Mouse (Mus musculus): ENCODE measurements at regions not wholly inside any gene's neighbourhood (a gene's known extent, or its start where the extent isn't known, plus 50 kb on each side); places are given as distances from the start of the nearest gene placed in this dataset.
A peak's percentile ranks its signal among the peaks of the same experiment; 100 is the strongest.

DNA sequence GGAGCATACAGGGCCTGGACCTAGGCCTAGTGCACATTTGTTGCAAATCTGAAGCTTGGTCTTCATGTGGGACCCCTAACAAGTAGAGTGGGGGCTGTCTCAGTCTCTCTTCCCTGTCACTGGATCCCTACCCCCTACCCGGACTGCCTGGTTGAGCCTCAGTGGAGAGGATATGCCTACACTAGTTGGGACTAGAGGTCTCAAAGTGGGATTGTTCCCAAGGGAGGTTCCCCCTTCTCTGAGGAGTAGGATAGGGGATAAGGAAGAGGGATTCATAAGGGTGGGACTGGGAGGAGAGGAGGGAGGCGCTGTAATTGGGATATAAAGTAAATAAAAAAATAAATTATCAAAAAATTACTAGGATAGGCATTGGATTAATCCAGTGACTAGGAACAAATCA is 464.0 kb upstream of the Map3k7 start:
- H3K4me3 ChIP-seq = no peak overlapping the region
- DNase-seq = no peak
- intact Hi-C loops (cut with DNase I) = no loop called here
- no peak overlapping the region for H3K27ac ChIP-seq
- no peak for TF ChIP-seq CTCF (IDR thresholded peaks at IDR 0.05)

DNA sequence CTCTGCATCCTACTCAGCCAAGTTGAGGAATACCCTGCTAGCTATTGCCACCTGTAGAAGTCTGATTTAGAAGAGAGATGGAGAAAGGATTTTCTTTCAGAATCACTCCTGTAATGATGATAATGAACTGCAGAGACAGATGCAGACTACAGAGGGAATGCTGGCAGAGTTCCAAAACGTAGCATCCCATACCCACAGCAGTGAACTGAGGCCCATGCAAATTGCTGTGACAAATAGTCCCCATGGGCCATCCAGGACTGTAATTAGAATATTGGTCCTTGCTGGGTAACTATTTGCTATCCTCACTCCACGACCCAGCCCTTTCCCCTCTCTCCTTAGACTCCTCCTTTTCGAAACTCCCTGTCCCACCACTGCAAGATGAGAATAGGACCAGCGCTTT is 463.5 kb upstream of the Map3k7 start:
- TF ChIP-seq CTCF (IDR thresholded peaks at IDR 0.05) = no peak
- Histone ChIP-seq H3K27ac (no peak overlapping the region), H3K4me3 (no peak overlapping the region)
- DNase-seq = no peak
- intact Hi-C loops (cut with DNase I) = no loop called here

DNA sequence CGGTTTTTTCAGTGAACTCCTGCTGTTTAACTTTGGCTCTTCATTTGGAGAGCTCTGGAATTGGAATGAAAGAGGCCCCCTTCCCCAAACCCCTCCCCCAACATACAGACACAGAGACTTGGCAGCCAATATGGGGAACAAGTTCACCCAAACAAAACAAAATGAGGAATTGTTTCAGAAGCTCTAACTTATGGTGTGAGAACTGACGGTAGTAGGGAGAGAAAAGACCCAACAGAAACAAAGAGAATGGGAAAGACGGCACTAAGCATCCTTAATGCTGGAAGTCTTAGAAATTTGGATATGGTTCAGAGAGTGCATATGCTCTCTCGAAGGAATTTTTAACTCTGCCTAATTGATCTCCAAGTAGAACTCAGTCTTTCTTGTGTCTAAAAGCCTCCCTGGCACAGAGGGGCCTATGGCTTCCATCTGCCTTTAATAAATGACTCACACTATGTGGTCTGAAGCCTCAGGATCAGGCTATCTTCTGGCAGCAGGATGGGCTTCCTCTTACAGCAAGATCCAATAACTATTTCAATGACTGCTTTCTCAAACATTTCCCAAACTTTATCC is 438.2 kb upstream of the Map3k7 start:
- DNase-seq = no peak
- Histone ChIP-seq H3K27ac (no peak overlapping the region), H3K4me3 (no peak overlapping the region)
- intact Hi-C loops (cut with DNase I) = no loop called here
- TF ChIP-seq CTCF (IDR thresholded peaks at IDR 0.05) = no peak

DNA sequence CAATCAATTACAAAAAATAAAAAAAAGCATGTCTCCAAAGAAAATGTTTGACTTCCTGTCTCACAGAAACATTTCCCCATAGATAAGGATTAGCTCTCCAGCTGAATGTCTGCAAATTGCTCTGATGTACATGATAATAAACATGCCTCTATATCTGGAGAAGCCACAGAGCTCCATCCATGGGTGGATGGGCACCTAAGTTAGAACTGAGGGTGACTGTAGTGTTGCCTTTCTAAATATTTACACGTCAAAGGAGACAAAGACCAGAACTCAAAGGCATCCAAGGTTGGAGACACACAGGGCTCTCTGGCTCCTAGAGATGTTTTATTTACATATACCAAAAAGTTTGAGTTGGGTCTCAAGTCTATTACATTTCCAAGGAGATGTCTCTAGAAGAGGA is 427.1 kb upstream of the Map3k7 start:
- TF ChIP-seq CTCF (IDR thresholded peaks at IDR 0.05) = no peak
- Histone ChIP-seq H3K27ac (no peak overlapping the region), H3K4me3 (no peak overlapping the region)
- DNase-seq = no peak
- intact Hi-C loops (cut with DNase I) = no loop called here

DNA sequence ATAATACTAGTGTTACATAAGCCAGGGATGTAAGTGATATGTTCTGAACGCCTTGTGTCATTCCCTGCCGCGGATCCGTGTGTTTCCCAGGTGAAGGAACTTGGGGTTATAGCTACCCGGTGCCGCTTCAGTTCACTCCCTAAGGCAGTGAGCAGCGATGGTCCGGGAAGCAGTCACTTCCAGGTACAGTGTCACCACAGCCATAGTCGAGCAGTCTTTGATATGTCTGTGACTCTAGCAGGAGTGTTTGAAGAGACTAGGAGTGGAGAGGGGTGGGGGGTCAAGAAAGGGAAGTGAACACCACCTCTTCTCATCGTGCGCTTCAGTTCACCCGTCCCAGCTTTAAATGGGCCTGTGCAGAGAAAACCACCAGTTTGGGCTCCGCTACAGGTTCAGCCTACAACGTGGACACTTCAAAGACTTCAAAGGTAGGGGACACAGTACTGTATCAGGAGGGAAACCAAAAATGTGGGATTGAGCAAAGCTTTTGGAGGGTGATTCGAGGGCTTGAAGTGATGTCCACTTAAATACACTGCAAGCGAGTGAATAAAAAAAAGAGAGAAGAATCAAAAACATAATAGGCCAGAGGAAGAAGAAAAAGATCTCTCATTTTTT is 410.0 kb upstream of the Map3k7 start:
- no peak for TF ChIP-seq CTCF (IDR thresholded peaks at IDR 0.05)
- Histone ChIP-seq H3K4me3 (no peak overlapping the region), H3K27ac (no peak overlapping the region)
- no peak for DNase-seq
- intact Hi-C loops (cut with DNase I) = no loop called here

DNA sequence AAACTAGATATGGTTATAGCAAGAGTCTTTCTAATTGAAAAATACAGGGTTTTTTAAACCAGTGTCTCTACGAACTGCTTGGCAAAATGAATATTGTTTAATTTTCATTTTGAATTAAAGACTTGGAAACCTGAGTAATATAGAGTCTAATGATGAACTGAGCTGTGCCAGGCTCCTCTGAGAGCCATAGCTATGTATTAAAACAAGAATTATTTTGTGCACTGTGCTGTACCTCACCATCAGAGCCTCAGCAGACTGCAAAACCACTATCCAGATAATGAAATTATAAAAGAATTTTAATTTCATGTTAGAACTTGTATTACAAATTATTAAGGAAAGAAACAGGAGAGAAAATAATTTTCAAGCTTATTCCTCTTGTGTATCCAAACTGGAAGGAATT is 408.8 kb upstream of the Map3k7 start:
- no peak for TF ChIP-seq CTCF (IDR thresholded peaks at IDR 0.05)
- no peak for DNase-seq
- intact Hi-C loops (cut with DNase I) = no loop called here
- Histone ChIP-seq H3K27ac (no peak overlapping the region), H3K4me3 (no peak overlapping the region)

DNA sequence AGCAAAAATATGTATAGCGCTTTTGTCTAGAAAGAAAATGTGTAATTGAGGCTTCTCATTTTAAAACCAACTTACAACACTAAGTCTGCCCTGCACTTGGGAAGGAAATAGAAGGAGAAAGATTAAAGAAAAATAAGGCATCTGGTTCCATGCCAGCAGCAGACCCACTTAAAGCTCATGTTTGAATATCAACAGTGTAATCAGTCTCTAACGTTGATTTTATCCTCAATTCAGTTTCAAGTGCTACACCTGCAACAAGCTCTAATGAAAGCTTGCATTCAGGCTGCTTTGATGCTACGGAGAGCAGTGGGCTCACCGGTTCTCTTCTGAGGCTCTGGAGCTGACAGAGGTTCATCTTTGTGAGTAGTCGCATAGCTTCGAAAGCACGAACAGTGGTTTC is 406.6 kb upstream of the Map3k7 start:
- no peak for DNase-seq
- Histone ChIP-seq H3K4me3 (no peak overlapping the region), H3K27ac (no peak overlapping the region)
- no peak for TF ChIP-seq CTCF (IDR thresholded peaks at IDR 0.05)
- intact Hi-C loops (cut with DNase I) = no loop called here

DNA sequence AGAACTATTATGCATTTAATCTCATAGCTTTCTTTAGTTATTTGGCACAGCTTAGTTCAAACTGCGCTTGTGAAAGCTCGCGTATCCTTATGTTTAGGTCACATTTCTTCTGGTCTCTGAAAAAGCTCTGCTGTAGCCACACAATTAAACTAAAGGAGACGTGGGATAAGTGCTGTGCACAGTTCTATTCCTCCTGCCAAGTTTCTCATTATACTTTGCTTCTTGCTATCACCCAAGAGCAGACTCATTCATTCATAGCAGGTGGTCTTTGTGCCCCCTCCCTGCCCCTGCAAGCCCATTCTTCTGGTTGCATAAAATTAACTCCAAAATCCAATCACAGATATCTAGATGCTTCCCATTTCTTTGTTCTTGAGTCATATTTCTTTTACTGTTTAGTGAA is 403.6 kb upstream of the Map3k7 start:
- no peak for TF ChIP-seq CTCF (IDR thresholded peaks at IDR 0.05)
- no peak for DNase-seq
- intact Hi-C loops (cut with DNase I) = loop anchor here (10.0 kb wide), 1 partner anchor 374 kb away; no protein-coding TSS in a partner anchor
- H3K27ac ChIP-seq = no peak overlapping the region
- no peak overlapping the region for H3K4me3 ChIP-seq

DNA sequence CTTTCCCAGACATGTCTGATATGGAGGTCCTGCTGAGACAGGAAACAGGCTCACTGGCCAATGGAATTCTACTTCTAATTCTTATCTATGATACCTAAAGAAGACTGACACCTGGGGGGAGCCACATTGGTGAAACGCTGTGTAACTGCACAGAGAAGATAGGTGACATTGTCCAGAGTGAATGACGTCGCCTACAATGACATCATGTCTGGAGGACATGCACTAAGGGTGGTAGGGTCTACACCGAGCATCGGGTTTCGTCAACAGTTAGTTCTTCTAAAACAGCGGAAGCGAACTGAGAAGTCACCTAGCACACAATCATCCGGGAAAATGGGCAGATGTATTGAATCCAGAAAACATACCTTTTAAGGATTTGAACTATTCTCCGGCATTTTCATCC is 402.7 kb upstream of the Map3k7 start:
- no peak for DNase-seq
- Histone ChIP-seq H3K4me3 (no peak overlapping the region), H3K27ac (no peak overlapping the region)
- no peak for TF ChIP-seq CTCF (IDR thresholded peaks at IDR 0.05)
- intact Hi-C loops (cut with DNase I) = loop anchor here (10.0 kb wide), 1 partner anchor 374 kb away; no protein-coding TSS in a partner anchor

DNA sequence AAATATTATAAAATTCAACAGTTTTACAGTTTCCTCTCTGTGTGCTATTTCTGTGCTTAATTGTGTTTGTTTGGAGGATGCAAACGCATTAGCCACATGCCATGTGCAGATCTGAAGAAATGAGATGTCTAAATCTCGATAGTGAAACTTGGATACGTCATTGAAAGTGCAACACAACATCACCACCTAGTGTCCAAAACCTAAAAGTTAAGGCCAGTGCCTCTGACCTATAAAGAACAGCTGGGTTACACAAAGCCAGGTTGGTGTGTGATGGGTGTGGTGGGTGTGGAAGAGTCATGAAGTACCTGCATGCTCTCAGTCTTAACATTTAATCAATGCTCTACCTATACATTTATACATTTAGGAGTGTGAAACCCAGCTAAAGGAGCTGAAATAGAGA is 402.1 kb upstream of the Map3k7 start:
- peak; percentile 66 for TF ChIP-seq CTCF (IDR thresholded peaks at IDR 0.05)
- Histone ChIP-seq H3K4me3 (peak overlapping the region; percentile 65), H3K27ac (no peak overlapping the region)
- intact Hi-C loops (cut with DNase I) = loop anchor here (10.0 kb wide), 1 partner anchor 373 kb away; no protein-coding TSS in a partner anchor
- DNase-seq = peak; percentile 23

DNA sequence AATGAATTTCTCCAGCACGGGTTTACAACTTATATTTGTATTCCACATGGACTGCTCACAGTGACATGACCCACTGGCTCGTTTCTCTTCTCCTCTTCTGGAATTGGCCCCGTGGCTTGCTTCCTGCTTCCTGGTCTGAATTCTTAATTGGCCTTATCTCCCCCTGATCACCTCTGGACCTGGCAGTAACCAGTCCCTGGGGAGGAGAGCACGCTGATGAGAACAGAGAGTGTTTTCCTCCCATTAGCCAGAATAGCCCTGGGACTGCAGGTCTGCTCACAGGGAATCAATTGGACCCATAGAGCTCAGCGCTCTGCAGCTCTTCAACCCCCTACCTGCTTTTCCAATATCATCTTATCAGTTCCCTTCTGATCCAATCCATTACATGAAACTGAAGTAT is 397.7 kb upstream of the Map3k7 start:
- no peak for DNase-seq
- no peak overlapping the region for H3K4me3 ChIP-seq
- intact Hi-C loops (cut with DNase I) = loop anchor here (10.0 kb wide), 1 partner anchor 369 kb away; no protein-coding TSS in a partner anchor
- H3K27ac ChIP-seq = no peak overlapping the region
- no peak for TF ChIP-seq CTCF (IDR thresholded peaks at IDR 0.05)

DNA sequence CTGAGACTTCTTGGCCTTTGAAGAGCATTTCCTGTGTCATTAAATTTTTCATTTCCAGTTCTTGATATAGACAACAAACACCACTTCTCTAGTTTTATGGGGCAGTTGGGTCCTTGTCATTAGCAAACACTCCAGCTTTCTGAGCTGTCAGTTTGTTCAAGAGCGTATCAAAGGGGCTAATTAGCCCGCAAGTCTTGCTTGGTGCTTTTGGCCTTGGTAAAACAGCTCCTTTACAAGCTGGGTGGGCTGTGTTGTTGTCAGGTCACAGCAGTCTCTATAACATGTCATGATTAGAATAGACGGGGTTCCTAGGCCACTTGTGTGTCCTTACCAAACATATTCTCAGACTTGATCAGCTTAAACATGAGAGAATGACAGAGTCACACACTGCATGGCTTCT is 397.1 kb upstream of the Map3k7 start:
- Histone ChIP-seq H3K4me3 (no peak overlapping the region), H3K27ac (no peak overlapping the region)
- intact Hi-C loops (cut with DNase I) = loop anchor here (10.0 kb wide), 1 partner anchor 368 kb away; no protein-coding TSS in a partner anchor
- no peak for DNase-seq
- TF ChIP-seq CTCF (IDR thresholded peaks at IDR 0.05) = no peak

DNA sequence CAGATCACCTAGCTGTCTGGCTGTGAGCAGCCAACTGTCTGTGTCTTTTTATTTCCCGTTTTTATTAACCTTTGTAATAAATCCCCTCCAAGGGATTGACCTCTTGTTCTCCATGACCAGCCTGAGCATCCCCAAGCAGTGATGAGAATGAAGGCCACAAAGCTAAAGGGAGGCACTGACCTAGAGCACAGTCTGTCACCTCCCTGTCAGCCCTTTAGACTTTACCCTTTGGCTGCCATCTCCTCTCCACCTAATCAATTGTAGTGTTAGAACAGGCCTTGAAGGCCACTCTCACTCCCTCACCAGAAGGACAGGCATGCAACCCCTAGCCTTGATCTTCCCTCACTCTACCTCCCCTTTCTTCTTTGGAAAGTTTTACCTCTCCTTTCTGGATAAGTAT is 394.2 kb upstream of the Map3k7 start:
- TF ChIP-seq CTCF (IDR thresholded peaks at IDR 0.05) = no peak
- Histone ChIP-seq H3K4me3 (no peak overlapping the region), H3K27ac (no peak overlapping the region)
- no peak for DNase-seq
- intact Hi-C loops (cut with DNase I) = loop anchor here (10.0 kb wide), 1 partner anchor 365 kb away; no protein-coding TSS in a partner anchor

All from gastrocnemius, adult 2 months (tissue).